Mouse (Mus musculus) liver, postnatal 0 days (tissue): ENCODE data around the gene Abhd15. TPM values are rescaled to one million over a fixed set of nuclear protein-coding genes. Genes with fewer than 3 reads are reported as not detected.

Source experiments
- ATAC-seq: fragments of 200-750 bp; cut with Nextera tagmentation; 2 replicates; pipeline ENCODE4 v1.8.0; 2017; ENCODE audit warnings: mild to moderate bottlenecking, moderate library complexity
- DNase-seq: peaks from one replicate; pipeline ENCODE4 v3.0.0-alpha.2; 2016
- H3K27ac ChIP-seq: fragments of 300-500 bp; sonication (generic); 2 replicates; pipeline ENCODE4 v1.5.1; 2014; ENCODE audit warnings: antibody characterized with exemption, moderate library complexity, mild to moderate bottlenecking, low read depth
- H3K27me3 ChIP-seq: fragments of 300-500 bp; sonication (generic); 2 replicates; pipeline ENCODE4 v1.6.1; 2014; ENCODE audit warnings: low read length, control low read depth, mixed read lengths; ENCODE audit not compliant: insufficient read depth
- H3K36me3 ChIP-seq: fragments of 300-500 bp; sonication (generic); replicated peaks from 2 replicates; pipeline ENCODE4 v1.6.1; 2014; ENCODE audit warnings: mild to moderate bottlenecking, control low read depth, low read length, moderate library complexity, mixed read lengths; ENCODE audit not compliant: insufficient read depth
- H3K4me1 ChIP-seq: fragments of 300-500 bp; sonication (generic); 2 replicates; pipeline ENCODE4 v1.6.1; 2014; ENCODE audit warnings: antibody characterized with exemption, mild to moderate bottlenecking, control low read depth; ENCODE audit not compliant: insufficient read depth
- H3K4me2 ChIP-seq: fragments of 300-500 bp; sonication (generic); 2 replicates; pipeline ENCODE4 v1.6.1; 2014; ENCODE audit warnings: low read depth, mild to moderate bottlenecking, low read length, moderate library complexity, mixed read lengths
- H3K4me3 ChIP-seq: fragments of 300-500 bp; sonication (generic); 2 replicates; pipeline ENCODE4 v1.5.1; 2014; ENCODE audit warnings: low read depth, low read length
- H3K9ac ChIP-seq: fragments of 300-500 bp; sonication (generic); replicated peaks from 2 replicates; pipeline ENCODE4 v1.6.1; 2014; ENCODE audit warnings: mild to moderate bottlenecking, moderate library complexity
- H3K9me3 ChIP-seq: fragments of 300-500 bp; sonication (generic); 2 replicates; pipeline ENCODE4 v1.6.1; 2016; ENCODE audit warnings: mild to moderate bottlenecking, control low read depth, low read length, mixed read lengths
- CTCF ChIP-seq: sonication (generic); IDR thresholded peaks from 2 replicates; pipeline ENCODE4 v1.5.1; 2016; ENCODE audit warnings: antibody characterized with exemption, low read depth
- EP300 ChIP-seq: IDR thresholded peaks from 2 replicates; pipeline ENCODE4 v1.6.1; 2016; ENCODE audit warnings: antibody characterized with exemption, low read depth, mild to moderate bottlenecking
- WGBS: fragments of 180-500 bp; shearing (Covaris S2); extraction: QIAGEN DNeasy Blood & Tissue Kit; methylation state at CpG from one replicate; pipeline ENCODE4 v1.1.7; 2014; ENCODE audit not compliant: insufficient replicate concordance; 5-methylcytosine and 5-hydroxymethylcytosine counted together
- polyA plus RNA-seq: library from polyadenylated mRNA; unstranded; fragments of >200 nt; fragmentation: Nextera tagmentation; extraction: Ambion mirVana; gene quantifications from 2 replicates; pipeline ENCODE4 v1.2.1, GENCODE M21; 2015

Abhd15 gene
- polyA plus RNA-seq, 1 experiment from 2014 or later: 16.2 TPM

GRCm38 (mm10) chr11:77486798-77487197, 28.1 kb upstream of the Abhd15 start:
- H3K27ac ChIP-seq: no peak overlapping the region
- H3K4me2 ChIP-seq: no peak overlapping the region
- peaks cover 25% of the 10 kb centered on the region for H3K27me3 ChIP-seq
- no peak overlapping the region for H3K9ac ChIP-seq
- TF ChIP-seq EP300 (no peak), CTCF (no peak)
- no peak for ATAC-seq
- no peak overlapping the region for H3K4me3 ChIP-seq
- no peaks in the 10 kb centered on the region for H3K9me3 ChIP-seq
- peaks cover 29% of the 10 kb centered on the region for H3K4me1 ChIP-seq
- DNase-seq: no peak
- no peaks in the 10 kb centered on the region for H3K36me3 ChIP-seq
- 69% methylated on average over 5 of the region's 5 CpGs for WGBS

- Histone ChIP-seq H3K36me3 (no peaks in the 10 kb centered on the region), H3K9ac (peak overlapping the region; percentile 65), H3K27ac (no peak overlapping the region), H3K9me3 (no peaks in the 10 kb centered on the region), H3K4me2 (peak overlapping the region; percentile 98), H3K4me1 (peaks cover 40% of the 10 kb centered on the region), H3K4me3 (peak overlapping the region; percentile 70), H3K27me3 (peaks cover 25% of the 10 kb centered on the region)
- DNase-seq (no peak), ATAC-seq (no peak)
- TF ChIP-seq CTCF (no peak), EP300 (no peak)
- 7% methylated on average over 47 of the region's 55 CpGs for WGBS
Measured at GRCm38 (mm10) chr11:77488771-77489581, 25.9 kb upstream of the Abhd15 start.

- 2% methylated on average over 24 of the region's 87 CpGs for WGBS
- Histone ChIP-seq H3K4me2 (peak within 1 kb of the TSS; percentile 98), H3K36me3 (no peaks in the 10 kb centered on the region), H3K27ac (no peak within 1 kb of the TSS), H3K4me1 (peaks cover 47% of the 10 kb centered on the region), H3K27me3 (peaks cover 25% of the 10 kb centered on the region), H3K9me3 (no peaks in the 10 kb centered on the region), H3K4me3 (peak within 1 kb of the TSS; percentile 70), H3K9ac (peak within 1 kb of the TSS; percentile 65)
- peak; percentile 69 for DNase-seq
- ATAC-seq: 0 out of 2 replicates have a peak, but pooled peaks have one; percentile 16
- TF ChIP-seq CTCF: no peak
Measured at GRCm38 (mm10) chr11:77489591-77490235, 25.2 kb upstream of the Abhd15 start, which contains the start of gene Ankrd13b. Gene Ankrd13b, minus strand, starts transcription at chr11:77489678.

GRCm38 (mm10) chr11:77490451-77490850, 24.5 kb upstream of the Abhd15 start:
- TF ChIP-seq CTCF: no peak
- ATAC-seq (no peak), DNase-seq (no peak)
- Histone ChIP-seq H3K4me2 (no peak overlapping the region; the same call in 1 of the 2 replicates), H3K4me1 (peaks cover 54% of the 10 kb centered on the region), H3K4me3 (no peak overlapping the region; the same call in 1 of the 2 replicates), H3K27ac (no peak overlapping the region), H3K36me3 (no peaks in the 10 kb centered on the region), H3K9ac (no peak overlapping the region), H3K9me3 (no peaks in the 10 kb centered on the region), H3K27me3 (peaks cover 25% of the 10 kb centered on the region)
- 72% methylated on average over 6 of the region's 6 CpGs for WGBS

GRCm38 (mm10) chr11:77491123-77491501, 23.8 kb upstream of the Abhd15 start:
- Histone ChIP-seq H3K4me3 (peak overlapping the region; percentile 68), H3K27me3 (peaks cover 25% of the 10 kb centered on the region), H3K4me2 (peak overlapping the region; percentile 99), H3K36me3 (no peaks in the 10 kb centered on the region), H3K4me1 (peaks cover 60% of the 10 kb centered on the region), H3K27ac (peak overlapping the region; percentile 84), H3K9ac (peak overlapping the region; percentile 38; the same call in 1 of the 2 replicates), H3K9me3 (no peaks in the 10 kb centered on the region)
- WGBS: under 1% methylated on average over 13 of the region's 13 CpGs
- DNase-seq (peak; percentile 90), ATAC-seq (peak; percentile 33)
- TF ChIP-seq CTCF: peak; percentile 98
- no peak for TF ChIP-seq EP300

- Histone ChIP-seq H3K27me3 (peaks cover 25% of the 10 kb centered on the region), H3K9ac (peak overlapping the region; percentile 38), H3K4me2 (peak overlapping the region; percentile 99), H3K9me3 (no peaks in the 10 kb centered on the region), H3K27ac (peak overlapping the region; percentile 84), H3K4me1 (peaks cover 63% of the 10 kb centered on the region), H3K4me3 (peak overlapping the region; percentile 68), H3K36me3 (no peaks in the 10 kb centered on the region)
- under 1% methylated on average over 23 of the region's 23 CpGs for WGBS
- no peak for TF ChIP-seq CTCF
- TF ChIP-seq EP300: no peak
- DNase-seq: peak; percentile 51
- ATAC-seq: peak; percentile 4; the same call in 1 of the 2 replicates
Measured at GRCm38 (mm10) chr11:77491502-77492291, 23.2 kb upstream of the Abhd15 start.
